Mouse (Mus musculus): Measurements from ENCODE around the gene Slc6a1. TPM values are rescaled to one million over a fixed set of nuclear protein-coding genes. Genes with fewer than 3 reads are reported as not detected.

Gene Slc6a1
- polyA plus RNA-seq, 1 experiment from 2014 or later = 0.26 TPM

DNA sequence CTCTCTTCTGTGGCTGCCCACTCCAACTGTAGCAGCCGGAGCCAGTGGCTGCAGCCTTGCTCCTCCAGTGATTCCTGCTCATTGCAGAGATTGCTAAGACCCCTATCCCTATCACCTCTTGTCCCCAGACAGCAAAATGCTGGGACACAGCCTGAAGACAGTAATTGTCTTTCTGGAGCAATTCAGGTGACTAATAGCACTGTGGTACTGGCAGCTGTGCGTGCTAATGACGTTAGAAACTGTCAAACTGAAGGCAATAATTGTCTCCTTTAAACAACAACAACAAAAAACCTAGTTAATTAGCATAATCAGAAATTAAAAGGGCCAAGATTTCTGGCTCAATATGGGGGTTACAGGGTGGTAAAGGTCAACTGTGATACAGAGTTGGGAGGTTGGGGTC is 18.4 kb upstream of the Slc6a1 start:
- Histone ChIP-seq H3K9ac (ENCODE audit: low read depth, low read length) (no peak overlapping the region), H3K9me3 (replicated peaks; ENCODE audit: control insufficient read depth, low read length) (no peaks in the 10 kb centered on the region), H3K27me3 (ENCODE audit: control insufficient read depth, insufficient read depth, low read length) (peaks cover 22% of the 10 kb centered on the region), H3K4me2 (no peak overlapping the region), H3K4me1 (ENCODE audit: control insufficient read depth, insufficient read depth, low read length) (peaks cover 4% of the 10 kb centered on the region; the same call in 1 of the 2 replicates), H3K36me3 (ENCODE audit: control insufficient read depth, insufficient read depth, low read length) (no peaks in the 10 kb centered on the region), H3K4me3 (ENCODE audit: low read depth, low read length) (no peak overlapping the region), H3K27ac (ENCODE audit: low read depth, low read length) (no peak overlapping the region)
- 52% methylated on average over 3 of the region's 3 CpGs for WGBS (ENCODE audit: insufficient replicate concordance)
- ATAC-seq (replicated peaks; ENCODE audit: insufficient number of reproducible peaks, low FRiP score, low TSS enrichment) = no peak

- no peak overlapping the region for H3K4me2 ChIP-seq
- H3K27ac ChIP-seq (ENCODE audit: low read depth, low read length) = no peak overlapping the region
- peaks cover 4% of the 10 kb centered on the region; the same call in 1 of the 2 replicates for H3K4me1 ChIP-seq (ENCODE audit: control insufficient read depth, insufficient read depth, low read length)
- peaks cover 22% of the 10 kb centered on the region for H3K27me3 ChIP-seq (ENCODE audit: control insufficient read depth, insufficient read depth, low read length)
- H3K4me3 ChIP-seq (ENCODE audit: low read depth, low read length) = no peak overlapping the region
- H3K9ac ChIP-seq (ENCODE audit: low read depth, low read length) = no peak overlapping the region
- H3K9me3 ChIP-seq (replicated peaks; ENCODE audit: control insufficient read depth, low read length) = no peaks in the 10 kb centered on the region
- 32% methylated on average over 5 of the region's 5 CpGs for WGBS (ENCODE audit: insufficient replicate concordance)
- H3K36me3 ChIP-seq (ENCODE audit: control insufficient read depth, insufficient read depth, low read length) = no peaks in the 10 kb centered on the region
- ATAC-seq (replicated peaks; ENCODE audit: insufficient number of reproducible peaks, low FRiP score, low TSS enrichment) = no peak
Observed at GRCm38 (mm10) chr6:114264426-114264825, 18.0 kb upstream of the Slc6a1 start.

DNA sequence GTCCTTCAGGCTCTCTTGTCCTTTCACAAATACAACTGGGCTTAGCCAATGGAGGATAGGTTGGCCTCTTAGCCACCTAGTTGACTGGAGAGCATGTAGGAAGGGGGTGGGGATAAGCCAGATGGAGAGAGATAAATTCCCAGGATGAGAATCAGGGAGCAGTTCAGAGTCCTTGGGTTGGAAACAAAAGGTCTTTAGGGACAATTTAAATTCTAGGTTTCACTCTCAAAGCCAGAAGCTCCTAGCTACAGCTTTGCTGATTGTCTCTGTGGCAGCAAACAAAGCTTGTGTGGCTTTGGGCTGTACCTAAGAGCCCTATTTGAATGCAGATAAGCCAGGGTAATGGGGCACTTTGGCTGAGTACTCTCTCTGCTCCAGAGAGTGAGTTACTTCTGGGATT is 16.2 kb upstream of the Slc6a1 start:
- no peak overlapping the region for H3K4me3 ChIP-seq (ENCODE audit: low read depth, low read length)
- H3K27ac ChIP-seq (ENCODE audit: low read depth, low read length) = no peak overlapping the region
- H3K4me2 ChIP-seq = no peak overlapping the region
- peaks cover 4% of the 10 kb centered on the region; the same call in 1 of the 2 replicates for H3K4me1 ChIP-seq (ENCODE audit: control insufficient read depth, insufficient read depth, low read length)
- no peak overlapping the region for H3K9ac ChIP-seq (ENCODE audit: low read depth, low read length)
- peaks cover 34% of the 10 kb centered on the region for H3K27me3 ChIP-seq (ENCODE audit: control insufficient read depth, insufficient read depth, low read length)
- ATAC-seq (replicated peaks; ENCODE audit: insufficient number of reproducible peaks, low FRiP score, low TSS enrichment) = no peak
- H3K36me3 ChIP-seq (ENCODE audit: control insufficient read depth, insufficient read depth, low read length) = no peaks in the 10 kb centered on the region
- no peaks in the 10 kb centered on the region for H3K9me3 ChIP-seq (replicated peaks; ENCODE audit: control insufficient read depth, low read length)

- H3K36me3 ChIP-seq (ENCODE audit: control insufficient read depth, insufficient read depth, low read length) = no peaks in the 10 kb centered on the region
- no peak for ATAC-seq (replicated peaks; ENCODE audit: insufficient number of reproducible peaks, low FRiP score, low TSS enrichment)
- no peak overlapping the region for H3K4me3 ChIP-seq (ENCODE audit: low read depth, low read length)
- H3K4me2 ChIP-seq = no peak overlapping the region
- H3K9ac ChIP-seq (ENCODE audit: low read depth, low read length) = no peak overlapping the region
- no peak overlapping the region for H3K27ac ChIP-seq (ENCODE audit: low read depth, low read length)
- WGBS (ENCODE audit: insufficient replicate concordance) = 32% methylated on average over 4 of the region's 4 CpGs
- peaks cover 4% of the 10 kb centered on the region; the same call in 1 of the 2 replicates for H3K4me1 ChIP-seq (ENCODE audit: control insufficient read depth, insufficient read depth, low read length)
- H3K9me3 ChIP-seq (replicated peaks; ENCODE audit: control insufficient read depth, low read length) = no peaks in the 10 kb centered on the region
- peaks cover 30% of the 10 kb centered on the region for H3K27me3 ChIP-seq (ENCODE audit: control insufficient read depth, insufficient read depth, low read length)
Observed at GRCm38 (mm10) chr6:114267979-114268378, 14.5 kb upstream of the Slc6a1 start.

GRCm38 (mm10) chr6:114269589-114269988 is 12.8 kb upstream of the Slc6a1 start:
- Histone ChIP-seq H3K9ac (ENCODE audit: low read depth, low read length) (no peak overlapping the region), H3K27ac (ENCODE audit: low read depth, low read length) (no peak overlapping the region), H3K9me3 (replicated peaks; ENCODE audit: control insufficient read depth, low read length) (no peaks in the 10 kb centered on the region), H3K4me2 (no peak overlapping the region), H3K4me3 (ENCODE audit: low read depth, low read length) (no peak overlapping the region), H3K27me3 (ENCODE audit: control insufficient read depth, insufficient read depth, low read length) (peaks cover 27% of the 10 kb centered on the region), H3K36me3 (ENCODE audit: control insufficient read depth, insufficient read depth, low read length) (no peaks in the 10 kb centered on the region), H3K4me1 (ENCODE audit: control insufficient read depth, insufficient read depth, low read length) (no peaks in the 10 kb centered on the region)
- WGBS (ENCODE audit: insufficient replicate concordance) = 79% methylated on average over 2 of the region's 2 CpGs
- no peak for ATAC-seq (replicated peaks; ENCODE audit: insufficient number of reproducible peaks, low FRiP score, low TSS enrichment)

DNA sequence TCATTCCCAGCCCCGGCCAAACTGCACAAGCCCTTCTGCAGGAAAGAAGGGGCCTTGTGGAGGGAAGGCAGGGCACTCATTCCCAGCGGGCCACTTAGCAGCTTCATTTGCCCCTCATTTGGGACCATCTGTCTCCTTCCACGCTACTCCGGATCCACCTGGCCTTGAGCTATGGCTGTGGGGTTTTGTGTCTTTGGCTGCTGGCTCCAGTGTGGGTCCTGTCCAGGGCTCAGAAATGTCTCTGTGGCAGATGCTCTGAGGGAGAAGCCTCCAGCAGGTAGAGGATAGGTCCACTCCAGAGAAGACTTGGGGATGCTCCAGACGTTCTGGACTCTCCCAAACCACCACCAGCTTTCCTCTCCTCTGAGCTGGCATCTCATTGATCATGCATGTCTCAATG is 11.6 kb upstream of the Slc6a1 start:
- H3K27me3 ChIP-seq (ENCODE audit: control insufficient read depth, insufficient read depth, low read length) = peaks cover 26% of the 10 kb centered on the region

GRCm38 (mm10) chr6:114272279-114272678 is 10.2 kb upstream of the Slc6a1 start:
- Histone ChIP-seq H3K27ac (ENCODE audit: low read depth, low read length) (no peak overlapping the region), H3K9ac (ENCODE audit: low read depth, low read length) (no peak overlapping the region), H3K9me3 (replicated peaks; ENCODE audit: control insufficient read depth, low read length) (no peaks in the 10 kb centered on the region), H3K4me3 (ENCODE audit: low read depth, low read length) (no peak overlapping the region), H3K4me2 (no peak overlapping the region), H3K36me3 (ENCODE audit: control insufficient read depth, insufficient read depth, low read length) (no peaks in the 10 kb centered on the region), H3K4me1 (ENCODE audit: control insufficient read depth, insufficient read depth, low read length) (no peaks in the 10 kb centered on the region), H3K27me3 (ENCODE audit: control insufficient read depth, insufficient read depth, low read length) (peaks cover 21% of the 10 kb centered on the region)
- WGBS (ENCODE audit: insufficient replicate concordance) = 69% methylated on average over 15 of the region's 15 CpGs
- no peak for ATAC-seq (replicated peaks; ENCODE audit: insufficient number of reproducible peaks, low FRiP score, low TSS enrichment)

More for the DNA sequence above, 11.6 kb upstream of the Slc6a1 start:
- Histone ChIP-seq H3K36me3 (ENCODE audit: control insufficient read depth, insufficient read depth, low read length) (no peaks in the 10 kb centered on the region), H3K9ac (ENCODE audit: low read depth, low read length) (no peak overlapping the region), H3K9me3 (replicated peaks; ENCODE audit: control insufficient read depth, low read length) (no peaks in the 10 kb centered on the region), H3K4me3 (ENCODE audit: low read depth, low read length) (no peak overlapping the region), H3K27ac (ENCODE audit: low read depth, low read length) (no peak overlapping the region), H3K4me2 (no peak overlapping the region), H3K4me1 (ENCODE audit: control insufficient read depth, insufficient read depth, low read length) (no peaks in the 10 kb centered on the region)
- 56% methylated on average over 5 of the region's 5 CpGs for WGBS (ENCODE audit: insufficient replicate concordance)
- ATAC-seq (replicated peaks; ENCODE audit: insufficient number of reproducible peaks, low FRiP score, low TSS enrichment) = no peak

GRCm38 (mm10) chr6:114273997-114274728 is 8.3 kb upstream of the Slc6a1 start:
- no peaks in the 10 kb centered on the region for H3K4me1 ChIP-seq (ENCODE audit: control insufficient read depth, insufficient read depth, low read length)
- peaks cover 30% of the 10 kb centered on the region for H3K27me3 ChIP-seq (ENCODE audit: control insufficient read depth, insufficient read depth, low read length)
- H3K9ac ChIP-seq (ENCODE audit: low read depth, low read length) = no peak overlapping the region
- no peaks in the 10 kb centered on the region for H3K36me3 ChIP-seq (ENCODE audit: control insufficient read depth, insufficient read depth, low read length)
- 43% methylated on average over 14 of the region's 14 CpGs for WGBS (ENCODE audit: insufficient replicate concordance)
- ATAC-seq (replicated peaks; ENCODE audit: insufficient number of reproducible peaks, low FRiP score, low TSS enrichment) = no peak
- H3K9me3 ChIP-seq (replicated peaks; ENCODE audit: control insufficient read depth, low read length) = no peaks in the 10 kb centered on the region
- no peak overlapping the region for H3K27ac ChIP-seq (ENCODE audit: low read depth, low read length)
- H3K4me3 ChIP-seq (ENCODE audit: low read depth, low read length) = no peak overlapping the region
- H3K4me2 ChIP-seq = no peak overlapping the region

GRCm38 (mm10) chr6:114275800-114276199 is 6.6 kb upstream of the Slc6a1 start:
- Histone ChIP-seq H3K9ac (ENCODE audit: low read depth, low read length) (no peak overlapping the region), H3K27me3 (ENCODE audit: control insufficient read depth, insufficient read depth, low read length) (peaks cover 32% of the 10 kb centered on the region), H3K9me3 (replicated peaks; ENCODE audit: control insufficient read depth, low read length) (no peaks in the 10 kb centered on the region), H3K36me3 (ENCODE audit: control insufficient read depth, insufficient read depth, low read length) (no peaks in the 10 kb centered on the region), H3K4me3 (ENCODE audit: low read depth, low read length) (no peak overlapping the region), H3K4me2 (no peak overlapping the region), H3K4me1 (ENCODE audit: control insufficient read depth, insufficient read depth, low read length) (no peaks in the 10 kb centered on the region), H3K27ac (ENCODE audit: low read depth, low read length) (no peak overlapping the region)
- ATAC-seq (replicated peaks; ENCODE audit: insufficient number of reproducible peaks, low FRiP score, low TSS enrichment) = no peak
- WGBS (ENCODE audit: insufficient replicate concordance) = 53% methylated on average over 8 of the region's 8 CpGs
